Mouse (Mus musculus): Measurements from ENCODE around the gene Wrnip1. TPM values are rescaled to one million over a fixed set of nuclear protein-coding genes. Genes with fewer than 3 reads are reported as not detected.

The Wrnip1 gene
- polyA plus RNA-seq, 1 experiment from 2014 or later = 26.2 TPM

DNA sequence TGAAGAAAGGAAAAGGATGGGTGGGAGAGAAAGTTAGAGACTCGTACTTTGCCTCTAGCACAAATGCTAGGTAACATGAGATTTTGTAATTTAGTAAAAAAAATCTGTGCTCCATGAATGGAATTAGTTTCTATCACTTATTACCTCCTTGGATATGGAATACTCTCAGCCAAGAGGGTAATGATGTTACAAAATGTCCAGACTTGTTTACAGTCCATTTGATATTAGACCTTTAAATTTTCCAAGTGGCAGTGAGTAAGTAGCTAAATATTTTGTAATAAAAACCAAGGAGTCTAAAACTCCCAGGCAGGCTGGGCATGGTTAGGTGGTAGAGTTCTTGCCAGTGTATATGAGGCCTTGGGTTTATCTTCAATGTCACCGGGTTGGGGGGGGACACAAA is 14.3 kb upstream of the Wrnip1 start:
- H3K9me3 ChIP-seq = no peaks in the 10 kb centered on the region
- H3K4me3 ChIP-seq (replicated peaks) = no peak overlapping the region
- ATAC-seq = no peak
- no peaks in the 10 kb centered on the region for H3K36me3 ChIP-seq
- no peaks in the 10 kb centered on the region for H3K27me3 ChIP-seq (replicated peaks)
- no peak overlapping the region for H3K27ac ChIP-seq
- no peak overlapping the region for H3K9ac ChIP-seq
- H3K4me1 ChIP-seq (replicated peaks) = no peaks in the 10 kb centered on the region
- H3K4me2 ChIP-seq (replicated peaks) = no peak overlapping the region
- 64% methylated on average over 2 of the region's 2 CpGs for WGBS

- Histone ChIP-seq H3K9me3 (no peaks in the 10 kb centered on the region), H3K9ac (no peak overlapping the region), H3K27me3 (replicated peaks) (no peaks in the 10 kb centered on the region), H3K4me1 (replicated peaks) (no peaks in the 10 kb centered on the region), H3K36me3 (no peaks in the 10 kb centered on the region), H3K27ac (no peak overlapping the region), H3K4me3 (replicated peaks) (no peak overlapping the region), H3K4me2 (replicated peaks) (no peak overlapping the region)
- no peak for ATAC-seq
- WGBS = 82% methylated on average over 4 of the region's 4 CpGs
These were observed 12.1 kb upstream of the Wrnip1 start for GRCm38 (mm10) chr13:32789781-32790180.

DNA sequence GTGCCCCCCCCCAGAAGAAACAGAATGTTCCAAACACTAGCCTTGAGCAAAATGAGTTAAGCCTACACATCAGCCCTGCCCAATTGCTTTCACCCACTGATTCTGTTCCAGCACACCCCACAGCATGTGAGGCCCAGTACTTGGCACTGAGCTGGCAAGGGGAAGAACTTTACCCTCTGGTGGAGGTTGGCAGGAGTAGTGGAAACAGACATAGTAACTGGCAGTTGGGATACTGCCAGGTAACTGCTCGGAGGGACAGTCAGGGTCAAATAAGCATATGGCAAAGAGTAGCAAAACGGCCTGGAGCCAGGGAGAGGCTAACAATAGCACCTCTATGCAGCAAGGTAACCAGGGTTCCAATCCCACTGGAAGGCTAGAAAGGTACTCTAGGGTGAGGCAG is 7.2 kb upstream of the Wrnip1 start:
- no peak overlapping the region for H3K9ac ChIP-seq
- H3K4me3 ChIP-seq (replicated peaks) = no peak overlapping the region
- no peaks in the 10 kb centered on the region for H3K9me3 ChIP-seq
- no peaks in the 10 kb centered on the region for H3K4me1 ChIP-seq (replicated peaks)
- WGBS = 61% methylated on average over 2 of the region's 2 CpGs
- no peak overlapping the region for H3K4me2 ChIP-seq (replicated peaks)
- ATAC-seq = no peak
- H3K27ac ChIP-seq = no peak overlapping the region
- H3K27me3 ChIP-seq (replicated peaks) = no peaks in the 10 kb centered on the region
- no peaks in the 10 kb centered on the region for H3K36me3 ChIP-seq

DNA sequence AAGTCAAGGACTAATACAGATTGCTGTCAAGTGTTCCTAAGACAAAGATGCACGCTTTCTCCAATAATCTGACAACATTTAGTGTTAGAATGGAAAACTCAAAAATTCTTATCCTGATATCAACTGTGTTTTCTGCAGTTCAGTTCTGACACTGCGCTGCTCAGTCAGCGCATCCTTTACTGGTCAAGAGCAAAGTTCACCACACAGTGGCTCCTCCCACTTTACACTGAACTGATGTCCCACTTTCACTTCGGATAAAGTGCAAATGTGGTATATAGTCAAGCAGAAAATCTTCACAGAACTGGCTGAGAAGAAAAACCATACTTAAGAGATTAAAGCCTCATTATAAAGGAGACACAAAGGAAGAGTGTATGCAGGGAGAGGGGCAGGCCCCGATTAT is 6.7 kb upstream of the Wrnip1 start:
- H3K36me3 ChIP-seq = no peaks in the 10 kb centered on the region
- WGBS = 84% methylated on average over 5 of the region's 5 CpGs
- no peak overlapping the region for H3K4me2 ChIP-seq (replicated peaks)
- H3K27ac ChIP-seq = no peak overlapping the region
- no peak overlapping the region for H3K4me3 ChIP-seq (replicated peaks)
- no peak overlapping the region for H3K9ac ChIP-seq
- ATAC-seq = no peak
- no peaks in the 10 kb centered on the region for H3K4me1 ChIP-seq (replicated peaks)
- no peaks in the 10 kb centered on the region for H3K27me3 ChIP-seq (replicated peaks)
- no peaks in the 10 kb centered on the region for H3K9me3 ChIP-seq

GRCm38 (mm10) chr13:32797085-32797484 is 4.8 kb upstream of the Wrnip1 start:
- 91% methylated on average over 1 of the region's 1 CpGs for WGBS
- no peaks in the 10 kb centered on the region for H3K9me3 ChIP-seq
- no peak overlapping the region for H3K9ac ChIP-seq
- H3K4me1 ChIP-seq (replicated peaks) = no peaks in the 10 kb centered on the region; the same call in 1 of the 2 replicates
- H3K36me3 ChIP-seq = no peaks in the 10 kb centered on the region
- no peaks in the 10 kb centered on the region for H3K27me3 ChIP-seq (replicated peaks)
- H3K4me2 ChIP-seq (replicated peaks) = no peak overlapping the region
- no peak for ATAC-seq
- H3K4me3 ChIP-seq (replicated peaks) = no peak overlapping the region
- H3K27ac ChIP-seq = no peak overlapping the region

DNA sequence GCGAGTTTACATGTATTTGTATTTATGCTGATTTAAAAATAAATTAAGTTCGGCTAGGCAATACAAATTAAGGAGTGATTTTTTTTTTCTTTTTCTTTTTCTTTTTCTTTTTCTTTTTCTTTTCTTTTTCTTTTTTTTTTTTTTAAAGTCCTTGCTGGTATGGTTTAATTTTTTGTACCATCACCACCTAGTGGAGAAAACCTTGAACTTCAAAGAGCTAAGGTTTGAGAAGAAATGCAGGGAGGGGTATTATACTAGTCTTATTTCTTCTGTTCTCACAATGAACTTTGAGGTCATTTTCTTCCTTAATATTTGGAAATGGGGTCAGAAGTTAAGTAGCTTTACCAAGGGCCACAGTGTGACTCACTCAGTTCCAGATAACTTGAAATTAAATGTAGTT is 2.7 kb upstream of the Wrnip1 start:
- no peak for ATAC-seq

DNA sequence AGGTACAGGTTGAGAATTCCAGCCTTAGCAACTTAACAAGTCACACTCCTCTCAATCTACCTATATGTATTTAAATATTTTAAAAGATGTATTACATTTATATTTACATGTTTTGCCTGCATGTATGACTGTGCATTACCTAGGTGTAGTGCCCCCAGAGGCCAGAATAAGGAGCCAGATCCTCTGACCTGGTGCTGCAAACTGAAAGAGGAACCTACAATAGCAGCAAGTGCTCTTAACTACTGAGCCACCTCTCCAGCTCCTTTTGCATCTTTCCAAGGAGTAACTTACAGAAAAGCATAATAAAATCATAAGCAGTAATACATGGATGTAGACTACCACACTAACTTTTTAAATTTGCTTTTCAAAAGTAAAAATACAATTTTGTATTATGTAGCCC is 979 bp upstream of the Wrnip1 start:
- Histone ChIP-seq H3K4me2 (replicated peaks) (peak overlapping the region; percentile 57; the same call in 1 of the 2 replicates), H3K9me3 (no peaks in the 10 kb centered on the region), H3K36me3 (no peaks in the 10 kb centered on the region), H3K4me3 (replicated peaks) (peak overlapping the region; percentile 89; the same call in 1 of the 2 replicates), H3K27ac (peak overlapping the region; percentile 69; the same call in 1 of the 2 replicates), H3K9ac (no peak overlapping the region), H3K4me1 (replicated peaks) (peaks cover 9% of the 10 kb centered on the region; the same call in 1 of the 2 replicates), H3K27me3 (replicated peaks) (no peaks in the 10 kb centered on the region)
- no peak for ATAC-seq

More for the DNA sequence above, 2.7 kb upstream of the Wrnip1 start:
- Histone ChIP-seq H3K9me3 (no peaks in the 10 kb centered on the region), H3K27ac (no peak overlapping the region), H3K36me3 (no peaks in the 10 kb centered on the region), H3K4me2 (replicated peaks) (no peak overlapping the region), H3K9ac (no peak overlapping the region), H3K27me3 (replicated peaks) (no peaks in the 10 kb centered on the region), H3K4me3 (replicated peaks) (no peak overlapping the region), H3K4me1 (replicated peaks) (peaks cover 9% of the 10 kb centered on the region; the same call in 1 of the 2 replicates)
- WGBS = 63% methylated on average over 2 of the region's 2 CpGs

- Histone ChIP-seq H3K9me3 (no peaks in the 10 kb centered on the region), H3K27me3 (replicated peaks) (no peaks in the 10 kb centered on the region), H3K27ac (peak within 1 kb of the TSS; percentile 83), H3K4me2 (replicated peaks) (peak within 1 kb of the TSS; percentile 90), H3K36me3 (no peaks in the 10 kb centered on the region), H3K4me3 (replicated peaks) (peak within 1 kb of the TSS; percentile 89), H3K9ac (peak within 1 kb of the TSS; percentile 79), H3K4me1 (replicated peaks) (peaks cover 9% of the 10 kb centered on the region; the same call in 1 of the 2 replicates)
- WGBS = under 1% methylated on average over 95 of the region's 95 CpGs
- peak; percentile 44 for ATAC-seq
These were observed 632 bp downstream of the Wrnip1 start, which contains the start of gene D930007J09Rik for GRCm38 (mm10) chr13:32802259-32803081. D930007J09Rik (minus strand) TSS chr13:32802849.

DNA sequence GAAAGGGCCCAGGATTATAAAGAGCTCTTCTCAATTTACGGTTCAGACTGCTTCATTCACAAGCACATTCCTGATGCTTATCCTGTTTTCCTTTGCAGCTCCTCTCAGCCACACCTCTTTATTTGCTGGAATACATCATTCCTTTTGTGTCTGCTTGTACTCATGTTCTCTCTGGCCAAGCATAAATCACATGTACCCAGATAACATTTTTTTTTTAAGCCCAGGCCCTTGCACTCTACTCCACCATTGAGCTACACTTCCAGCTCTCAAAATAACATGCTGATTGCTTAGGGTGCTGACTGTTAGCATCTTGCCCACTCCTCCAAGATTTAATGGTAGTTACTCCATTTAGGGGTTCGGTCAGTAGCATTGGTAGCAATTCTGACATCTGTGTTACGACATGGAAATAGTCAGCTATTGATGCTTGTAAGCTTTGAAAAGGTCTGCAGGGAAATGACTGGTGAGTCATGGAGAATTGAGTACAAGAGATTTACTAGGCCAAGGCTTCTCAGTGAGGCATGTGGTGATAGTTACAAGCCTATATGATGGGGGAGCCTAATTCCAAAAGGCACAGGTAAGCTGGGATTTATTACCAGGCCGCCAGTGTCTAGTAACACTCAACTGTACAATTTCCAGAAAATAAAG is 2.0 kb downstream of the Wrnip1 start:
- no peak for ATAC-seq
- H3K9me3 ChIP-seq = no peaks in the 10 kb centered on the region
- peak overlapping the region; percentile 89 for H3K4me3 ChIP-seq (replicated peaks)
- WGBS = 75% methylated on average over 4 of the region's 4 CpGs
- no peaks in the 10 kb centered on the region for H3K36me3 ChIP-seq
- H3K27ac ChIP-seq = no peak overlapping the region
- peaks cover 9% of the 10 kb centered on the region; the same call in 1 of the 2 replicates for H3K4me1 ChIP-seq (replicated peaks)
- peak overlapping the region; percentile 90 for H3K4me2 ChIP-seq (replicated peaks)
- H3K27me3 ChIP-seq (replicated peaks) = no peaks in the 10 kb centered on the region
- 0 out of 2 replicates have a peak overlapping the region, but pooled peaks have one; percentile 79 for H3K9ac ChIP-seq

DNA sequence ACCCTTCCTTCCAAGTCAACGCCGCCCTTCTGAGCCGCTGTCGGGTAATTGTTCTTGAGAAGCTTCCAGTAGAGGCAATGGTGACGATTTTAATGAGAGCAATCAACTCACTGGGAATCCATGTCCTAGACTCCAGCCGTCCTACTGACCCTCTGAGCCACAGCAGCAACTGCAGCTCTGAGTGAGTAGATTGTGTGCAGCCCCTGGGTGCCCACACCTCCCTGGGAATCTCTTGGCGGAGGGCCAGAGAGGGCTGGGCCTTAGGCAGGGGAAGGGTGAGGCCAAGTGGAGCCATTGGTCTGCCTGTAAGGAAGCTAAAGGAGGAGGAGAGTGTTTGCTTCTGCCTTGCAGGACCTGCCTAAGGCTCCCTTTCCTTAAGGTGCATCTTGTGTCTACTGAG is 5.0 kb downstream of the Wrnip1 start:
- ATAC-seq = no peak
- Histone ChIP-seq H3K36me3 (no peaks in the 10 kb centered on the region), H3K4me3 (replicated peaks) (no peak overlapping the region), H3K4me1 (replicated peaks) (peaks cover 9% of the 10 kb centered on the region; the same call in 1 of the 2 replicates), H3K4me2 (replicated peaks) (no peak overlapping the region), H3K27ac (no peak overlapping the region), H3K27me3 (replicated peaks) (no peaks in the 10 kb centered on the region), H3K9me3 (no peaks in the 10 kb centered on the region), H3K9ac (no peak overlapping the region)
- WGBS = 85% methylated on average over 7 of the region's 7 CpGs

DNA sequence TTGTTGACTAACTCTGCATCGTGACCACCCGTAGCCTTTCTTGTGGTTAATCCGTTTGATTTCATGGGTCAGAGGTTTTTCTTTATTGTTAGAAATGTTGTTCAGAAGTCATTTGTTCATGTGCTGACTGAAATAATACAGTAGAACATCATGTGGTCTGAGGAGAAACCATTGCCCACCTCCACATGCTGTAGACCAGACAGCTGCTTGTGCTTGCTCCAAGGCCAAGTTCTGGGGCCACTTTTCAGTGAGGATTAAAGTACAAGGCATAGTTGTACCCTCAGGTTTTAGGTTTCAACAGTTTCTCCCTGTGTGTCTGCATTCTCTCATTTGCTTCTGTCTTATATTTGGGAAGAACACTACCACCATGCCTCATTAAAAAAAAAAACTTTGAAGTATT is 5.8 kb downstream of the Wrnip1 start:
- Histone ChIP-seq H3K36me3 (0 out of 2 replicates have a peak, but pooled peaks cover under 1% of the 10 kb centered on the region), H3K9me3 (no peaks in the 10 kb centered on the region), H3K27ac (no peak overlapping the region), H3K4me3 (replicated peaks) (no peak overlapping the region), H3K4me1 (replicated peaks) (peaks cover 9% of the 10 kb centered on the region; the same call in 1 of the 2 replicates), H3K4me2 (replicated peaks) (no peak overlapping the region), H3K27me3 (replicated peaks) (no peaks in the 10 kb centered on the region), H3K9ac (no peak overlapping the region)
- ATAC-seq = no peak
- 90% methylated on average over 3 of the region's 3 CpGs for WGBS

- no peak for ATAC-seq
- peaks cover 37% of the 10 kb centered on the region for H3K36me3 ChIP-seq
- H3K9ac ChIP-seq = no peak overlapping the region
- H3K4me3 ChIP-seq (replicated peaks) = no peak overlapping the region
- no peaks in the 10 kb centered on the region for H3K9me3 ChIP-seq
- H3K27me3 ChIP-seq (replicated peaks) = no peaks in the 10 kb centered on the region
- no peak overlapping the region for H3K27ac ChIP-seq
- no peak overlapping the region for H3K4me2 ChIP-seq (replicated peaks)
- 91% methylated on average over 3 of the region's 3 CpGs for WGBS
- H3K4me1 ChIP-seq (replicated peaks) = no peaks in the 10 kb centered on the region
These were observed 17.4 kb downstream of the Wrnip1 start for GRCm38 (mm10) chr13:32819241-32819640.

Measured in intestine, embryonic 15.5 days (tissue).